Mouse (Mus musculus) limb, embryonic 13.5 days (tissue): ENCODE results near the gene Tbc1d30. TPM values are rescaled to one million over a fixed set of nuclear protein-coding genes. Genes with fewer than 3 reads are reported as not detected.

Experiments used
- ATAC-seq: fragments of 200-750 bp; cut with Nextera tagmentation; 2 replicates; pipeline ENCODE4 v1.8.0; 2017; ENCODE audit warnings: low read depth, moderate number of reproducible peaks, moderate TSS enrichment; ENCODE audit not compliant: low FRiP score
- H3K27ac ChIP-seq: fragments of 300-500 bp; sonication (generic); 2 replicates; pipeline ENCODE4 v1.5.1; 2015; ENCODE audit warnings: inconsistent platforms, mild to moderate bottlenecking, moderate library complexity
- H3K27me3 ChIP-seq: fragments of 300-500 bp; sonication (generic); 2 replicates; pipeline ENCODE4 v1.6.1; 2015; ENCODE audit warnings: mild to moderate bottlenecking, inconsistent platforms
- H3K36me3 ChIP-seq: fragments of 300-500 bp; sonication (generic); 2 replicates; pipeline ENCODE4 v1.6.1; 2015; ENCODE audit warnings: inconsistent platforms, mild to moderate bottlenecking, moderate library complexity
- H3K4me1 ChIP-seq: fragments of 300-500 bp; sonication (generic); 2 replicates; pipeline ENCODE4 v1.6.1; 2015; ENCODE audit warnings: inconsistent platforms
- H3K4me2 ChIP-seq: fragments of 300-500 bp; sonication (generic); replicated peaks from 2 replicates; pipeline ENCODE4 v1.6.1; 2015; ENCODE audit warnings: inconsistent platforms, mild to moderate bottlenecking, moderate library complexity
- H3K4me3 ChIP-seq: fragments of 300-500 bp; sonication (generic); 2 replicates; pipeline ENCODE4 v1.5.1; 2015; ENCODE audit warnings: moderate library complexity, mild to moderate bottlenecking, inconsistent platforms
- H3K9ac ChIP-seq: fragments of 300-500 bp; sonication (generic); 2 replicates; pipeline ENCODE4 v1.6.1; 2015; ENCODE audit warnings: mild to moderate bottlenecking, inconsistent platforms
- H3K9me3 ChIP-seq: fragments of 300-500 bp; sonication (generic); 2 replicates; pipeline ENCODE4 v1.6.1; 2016; ENCODE audit warnings: inconsistent platforms
- WGBS: fragments of 180-500 bp; shearing (Covaris S2); methylation state at CpG from one replicate; pipeline ENCODE4 v1.1.7; 2015; 5-methylcytosine and 5-hydroxymethylcytosine counted together
- polyA plus RNA-seq: library from polyadenylated mRNA; unstranded; fragments of >200 nt; fragmentation: Nextera tagmentation; extraction: Ambion mirVana; gene quantifications from 2 replicates; pipeline ENCODE4 v1.2.1, GENCODE M21; 2015

Tbc1d30 gene
- polyA plus RNA-seq, 1 experiment from 2014 or later, result 0.64 TPM

DNA sequence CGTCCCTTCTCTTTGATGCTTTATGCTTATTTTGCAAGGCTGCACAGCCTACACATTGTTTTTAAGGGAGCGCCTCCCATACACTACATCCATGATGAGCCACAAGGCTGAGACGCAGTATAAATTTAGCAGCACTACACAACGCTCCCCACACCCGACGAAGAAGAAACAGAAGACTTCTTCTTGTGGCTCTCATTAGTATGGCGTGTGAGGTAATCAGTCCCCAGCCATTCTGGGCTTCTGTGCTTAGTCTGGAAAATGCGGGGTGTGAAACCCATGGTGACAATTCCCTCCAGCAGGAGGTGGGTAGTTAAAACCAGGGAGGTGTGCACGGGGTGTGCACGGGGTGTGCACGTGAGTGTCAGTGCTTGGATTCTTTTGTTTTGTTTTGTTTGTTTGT, 70.1 kb downstream of the Tbc1d30 start:
- ATAC-seq, result no peak
- H3K27ac ChIP-seq, result no peak overlapping the region
- peaks cover 14% of the 10 kb centered on the region for H3K4me1 ChIP-seq
- H3K9ac ChIP-seq, result no peak overlapping the region
- no peaks in the 10 kb centered on the region for H3K27me3 ChIP-seq
- H3K4me2 ChIP-seq, result no peak overlapping the region
- H3K36me3 ChIP-seq, result no peaks in the 10 kb centered on the region
- no peak overlapping the region for H3K4me3 ChIP-seq
- no peaks in the 10 kb centered on the region for H3K9me3 ChIP-seq
- 75% methylated on average over 11 of the region's 11 CpGs for WGBS

GRCm38 (mm10) chr10:121277022-121277471, 74.0 kb downstream of the Tbc1d30 start:
- Histone ChIP-seq H3K27ac (no peak overlapping the region), H3K4me1 (peaks cover 2% of the 10 kb centered on the region; the same call in 1 of the 2 replicates), H3K4me3 (no peak overlapping the region), H3K27me3 (no peaks in the 10 kb centered on the region), H3K4me2 (no peak overlapping the region), H3K36me3 (peaks cover 2% of the 10 kb centered on the region; the same call in 1 of the 2 replicates), H3K9ac (no peak overlapping the region), H3K9me3 (no peaks in the 10 kb centered on the region; the same call in 1 of the 2 replicates)
- no peak for ATAC-seq
- WGBS, result 61% methylated on average over 2 of the region's 2 CpGs

DNA sequence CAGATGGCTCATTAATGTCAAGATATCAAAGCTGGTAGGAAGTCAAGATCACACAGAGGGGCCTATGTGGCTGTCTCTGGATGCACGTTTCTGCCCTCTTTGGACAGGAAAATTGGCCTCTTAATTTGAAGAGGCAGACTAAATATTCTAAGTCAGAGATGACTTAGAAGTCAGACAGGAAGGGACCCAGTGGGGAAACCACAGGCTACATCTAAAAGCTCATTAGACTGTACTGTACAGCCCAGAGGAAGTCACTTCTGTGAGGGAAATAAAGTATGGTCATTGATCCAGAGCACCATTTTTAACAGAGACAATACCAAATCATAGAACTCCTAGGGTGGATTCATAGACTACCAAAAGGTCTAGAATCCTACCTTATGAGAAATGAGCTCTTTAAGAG, 76.1 kb downstream of the Tbc1d30 start:
- peaks cover 2% of the 10 kb centered on the region; the same call in 1 of the 2 replicates for H3K36me3 ChIP-seq
- no peak overlapping the region for H3K4me3 ChIP-seq
- H3K9ac ChIP-seq, result no peak overlapping the region
- H3K9me3 ChIP-seq, result no peaks in the 10 kb centered on the region; the same call in 1 of the 2 replicates
- no peak for ATAC-seq
- H3K27ac ChIP-seq, result no peak overlapping the region
- no peaks in the 10 kb centered on the region for H3K4me1 ChIP-seq
- H3K4me2 ChIP-seq, result no peak overlapping the region
- H3K27me3 ChIP-seq, result no peaks in the 10 kb centered on the region
- WGBS, result 70% methylated on average over 1 of the region's 1 CpGs

- peaks cover 6% of the 10 kb centered on the region; the same call in 1 of the 2 replicates for H3K4me1 ChIP-seq
- H3K36me3 ChIP-seq, result peaks cover 2% of the 10 kb centered on the region; the same call in 1 of the 2 replicates
- no peak overlapping the region for H3K4me2 ChIP-seq
- WGBS, result 78% methylated on average over 8 of the region's 8 CpGs
- H3K27ac ChIP-seq, result no peak overlapping the region
- no peak overlapping the region for H3K9ac ChIP-seq
- no peak overlapping the region for H3K4me3 ChIP-seq
- H3K27me3 ChIP-seq, result 0 out of 2 replicates have a peak, but pooled peaks cover 4% of the 10 kb centered on the region
- ATAC-seq, result no peak
- H3K9me3 ChIP-seq, result no peaks in the 10 kb centered on the region; the same call in 1 of the 2 replicates
Measured at GRCm38 (mm10) chr10:121271002-121271401, 80.1 kb downstream of the Tbc1d30 start.

DNA sequence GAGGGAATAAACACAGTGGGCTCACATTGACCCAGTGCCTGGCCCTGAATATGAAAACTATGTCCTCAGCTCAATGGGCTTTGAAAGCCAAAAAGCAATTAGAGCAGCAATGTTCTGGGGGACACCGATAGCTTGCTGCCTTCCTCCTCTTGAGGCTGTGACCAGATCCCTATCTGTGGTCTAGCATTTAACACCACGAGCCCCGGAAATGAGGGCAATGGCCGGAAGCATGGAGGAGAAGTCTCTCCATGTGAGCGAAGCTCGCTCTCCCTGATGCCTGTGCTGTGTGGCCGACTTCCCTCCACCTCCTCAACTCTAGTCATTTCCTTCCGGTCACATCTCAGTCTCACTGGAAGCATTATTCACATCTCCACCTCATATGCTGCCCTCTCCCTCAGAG, 82.3 kb downstream of the Tbc1d30 start:
- no peak for ATAC-seq
- Histone ChIP-seq H3K27me3 (0 out of 2 replicates have a peak, but pooled peaks cover 4% of the 10 kb centered on the region), H3K9ac (no peak overlapping the region), H3K4me1 (peaks cover 6% of the 10 kb centered on the region; the same call in 1 of the 2 replicates), H3K4me2 (no peak overlapping the region), H3K4me3 (no peak overlapping the region), H3K36me3 (no peaks in the 10 kb centered on the region), H3K27ac (no peak overlapping the region), H3K9me3 (no peaks in the 10 kb centered on the region)
- 82% methylated on average over 8 of the region's 8 CpGs for WGBS

- H3K27ac ChIP-seq, result no peak overlapping the region
- no peak overlapping the region for H3K4me2 ChIP-seq
- no peaks in the 10 kb centered on the region for H3K9me3 ChIP-seq
- H3K9ac ChIP-seq, result no peak overlapping the region
- no peaks in the 10 kb centered on the region for H3K36me3 ChIP-seq
- 74% methylated on average over 7 of the region's 7 CpGs for whole genome bisulfite sequencing
- H3K4me1 ChIP-seq, result peaks cover 6% of the 10 kb centered on the region; the same call in 1 of the 2 replicates
- 0 out of 2 replicates have a peak, but pooled peaks cover 4% of the 10 kb centered on the region for H3K27me3 ChIP-seq
- ATAC-seq, result no peak
- no peak overlapping the region for H3K4me3 ChIP-seq
Measured at GRCm38 (mm10) chr10:121264204-121264575, 86.9 kb downstream of the Tbc1d30 start.

- no peaks in the 10 kb centered on the region for H3K36me3 ChIP-seq
- H3K27ac ChIP-seq, result no peak overlapping the region
- no peak overlapping the region for H3K9ac ChIP-seq
- 0 out of 2 replicates have a peak, but pooled peaks cover 4% of the 10 kb centered on the region for H3K27me3 ChIP-seq
- H3K4me1 ChIP-seq, result peaks cover 6% of the 10 kb centered on the region; the same call in 1 of the 2 replicates
- no peak overlapping the region for H3K4me2 ChIP-seq
- H3K4me3 ChIP-seq, result no peak overlapping the region
- ATAC-seq, result no peak
- WGBS, result 83% methylated on average over 21 of the region's 21 CpGs
- no peaks in the 10 kb centered on the region for H3K9me3 ChIP-seq
Measured at GRCm38 (mm10) chr10:121263520-121264203, 87.4 kb downstream of the Tbc1d30 start.

GRCm38 (mm10) chr10:121262206-121262605, 88.9 kb downstream of the Tbc1d30 start:
- Histone ChIP-seq H3K9me3 (no peaks in the 10 kb centered on the region), H3K9ac (no peak overlapping the region), H3K27me3 (0 out of 2 replicates have a peak, but pooled peaks cover 4% of the 10 kb centered on the region), H3K4me1 (peaks cover 3% of the 10 kb centered on the region; the same call in 1 of the 2 replicates), H3K27ac (no peak overlapping the region), H3K4me2 (no peak overlapping the region), H3K36me3 (no peaks in the 10 kb centered on the region), H3K4me3 (no peak overlapping the region)
- ATAC-seq, result no peak
- WGBS, result 91% methylated on average over 8 of the region's 8 CpGs

DNA sequence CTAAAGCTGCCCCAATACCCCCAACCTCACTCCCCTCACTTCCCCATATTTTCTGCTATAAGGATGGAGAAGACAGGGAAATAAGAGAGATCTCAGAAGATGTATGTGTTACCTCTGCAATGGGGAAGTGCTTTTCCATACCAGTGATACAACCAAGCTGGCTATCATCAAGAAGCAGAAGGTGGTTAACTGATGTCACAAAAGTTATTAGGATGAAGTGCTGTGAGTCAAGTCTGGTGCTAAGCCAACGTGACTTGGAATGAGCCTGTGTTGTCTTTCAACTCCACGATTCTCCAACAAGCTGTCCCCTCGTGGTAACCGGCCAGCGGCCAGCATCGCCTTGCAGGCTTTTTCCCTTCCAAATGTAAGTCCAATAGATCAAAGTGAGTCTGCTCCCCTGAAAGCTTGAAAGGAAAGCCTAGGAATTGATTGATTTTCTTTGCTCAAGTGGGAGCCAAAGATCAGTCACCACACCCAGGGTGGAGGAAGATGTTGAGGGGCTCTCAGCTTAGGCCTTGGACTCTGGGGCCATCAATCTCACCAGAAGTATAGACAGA, 90.0 kb downstream of the Tbc1d30 start:
- H3K4me2 ChIP-seq, result no peak overlapping the region
- H3K27me3 ChIP-seq, result 0 out of 2 replicates have a peak, but pooled peaks cover under 1% of the 10 kb centered on the region
- no peaks in the 10 kb centered on the region for H3K9me3 ChIP-seq
- H3K9ac ChIP-seq, result no peak overlapping the region
- H3K27ac ChIP-seq, result no peak overlapping the region
- H3K4me3 ChIP-seq, result no peak overlapping the region
- H3K36me3 ChIP-seq, result no peaks in the 10 kb centered on the region
- no peak for ATAC-seq
- H3K4me1 ChIP-seq, result peaks cover 3% of the 10 kb centered on the region; the same call in 1 of the 2 replicates
- WGBS, result 87% methylated on average over 6 of the region's 6 CpGs

- whole genome bisulfite sequencing, result 20% methylated on average over 17 of the region's 17 CpGs
- H3K9me3 ChIP-seq, result no peaks in the 10 kb centered on the region
- H3K4me1 ChIP-seq, result peaks cover 17% of the 10 kb centered on the region
- H3K4me2 ChIP-seq, result peak overlapping the region; percentile 49
- no peak overlapping the region for H3K9ac ChIP-seq
- H3K36me3 ChIP-seq, result no peaks in the 10 kb centered on the region
- peaks cover 9% of the 10 kb centered on the region; the same call in 1 of the 2 replicates for H3K27me3 ChIP-seq
- H3K27ac ChIP-seq, result no peak overlapping the region
- peak; percentile 54; the same call in 1 of the 2 replicates for ATAC-seq
- no peak overlapping the region for H3K4me3 ChIP-seq
Measured at GRCm38 (mm10) chr10:121256115-121256825, 94.8 kb downstream of the Tbc1d30 start.

GRCm38 (mm10) chr10:121255465-121255864, 95.6 kb downstream of the Tbc1d30 start:
- peaks cover 9% of the 10 kb centered on the region; the same call in 1 of the 2 replicates for H3K27me3 ChIP-seq
- no peak for ATAC-seq
- H3K4me3 ChIP-seq, result no peak overlapping the region
- H3K9ac ChIP-seq, result no peak overlapping the region
- no peaks in the 10 kb centered on the region for H3K9me3 ChIP-seq
- 94% methylated on average over 5 of the region's 5 CpGs for WGBS
- peaks cover 25% of the 10 kb centered on the region for H3K4me1 ChIP-seq
- H3K4me2 ChIP-seq, result no peak overlapping the region
- H3K36me3 ChIP-seq, result no peaks in the 10 kb centered on the region
- no peak overlapping the region for H3K27ac ChIP-seq

DNA sequence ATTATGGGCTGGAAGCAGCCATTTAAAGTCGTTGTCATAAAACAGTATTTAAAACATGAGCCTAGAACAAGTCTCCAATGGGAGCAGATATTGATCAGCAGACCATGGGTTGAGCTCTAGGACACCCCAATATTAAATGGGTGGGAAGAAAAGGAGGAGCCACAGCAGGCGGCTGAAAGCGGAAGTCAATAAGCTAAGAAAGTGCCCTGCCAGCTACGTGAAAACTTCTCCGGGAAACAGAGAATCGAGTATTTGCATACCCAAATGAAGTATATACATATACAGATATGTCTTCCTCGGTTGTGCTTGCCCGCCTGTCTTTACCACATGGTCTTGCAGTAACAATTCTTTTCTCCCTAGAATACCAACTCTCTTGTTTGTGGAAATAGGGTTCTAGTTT, 96.7 kb downstream of the Tbc1d30 start:
- ATAC-seq, result no peak
- Histone ChIP-seq H3K4me2 (no peak overlapping the region), H3K4me1 (peaks cover 31% of the 10 kb centered on the region), H3K4me3 (no peak overlapping the region), H3K27me3 (peaks cover 9% of the 10 kb centered on the region; the same call in 1 of the 2 replicates), H3K27ac (no peak overlapping the region), H3K9me3 (no peaks in the 10 kb centered on the region), H3K9ac (no peak overlapping the region), H3K36me3 (no peaks in the 10 kb centered on the region)
- 85% methylated on average over 8 of the region's 8 CpGs for WGBS
